Mouse (Mus musculus): ENCODE data around the gene 1700012B07Rik.

The 1700012B07Rik gene

GRCm38 (mm10) chr11:109751636-109752603, 75.9 kb downstream of the 1700012B07Rik start:
- DNase-seq (ENCODE audit: low spot score in 2 of 2) = no peak

GRCm38 (mm10) chr11:109745210-109745609, 82.6 kb downstream of the 1700012B07Rik start:
- no peak for DNase-seq (ENCODE audit: low spot score in 2 of 2)

- no peak for DNase-seq (ENCODE audit: low spot score in 2 of 2)
Observed at GRCm38 (mm10) chr11:109737967-109738366, 89.9 kb downstream of the 1700012B07Rik start.

Data from spleen, postnatal 14 days (tissue).